Mouse (Mus musculus) intestine, embryonic 14.5 days (tissue): ENCODE results near the gene Lpar1. TPM values are rescaled to one million over a fixed set of nuclear protein-coding genes. Genes with fewer than 3 reads are reported as not detected.
A peak's percentile ranks its signal among the peaks of the same experiment; 100 is the strongest.

Source experiments
- ATAC-seq: fragments of 200-750 bp; cut with Nextera tagmentation; replicated peaks from 2 replicates; pipeline ENCODE4 v1.8.0; 2017; ENCODE audit warnings: low read depth, moderate number of reproducible peaks, moderate TSS enrichment, moderate library complexity; ENCODE audit not compliant: low FRiP score, low TSS enrichment
- DNase-seq: peaks from one replicate; pipeline ENCODE4 v3.0.0-alpha.2; 2018; ENCODE audit warnings: low spot score
- H3K27ac ChIP-seq: fragments of 300-500 bp; sonication (generic); 2 replicates; pipeline ENCODE4 v1.5.1; 2014; ENCODE audit warnings: low read depth, mild to moderate bottlenecking, control low read depth
- H3K27me3 ChIP-seq: fragments of 300-500 bp; sonication (generic); replicated peaks from 2 replicates; pipeline ENCODE4 v1.6.1; 2014; ENCODE audit warnings: low read length, control low read depth; ENCODE audit not compliant: control insufficient read depth, insufficient read depth
- H3K36me3 ChIP-seq: fragments of 300-500 bp; sonication (generic); 2 replicates; pipeline ENCODE4 v1.6.1; 2014; ENCODE audit warnings: low read length, control low read depth; ENCODE audit not compliant: control insufficient read depth, insufficient read depth
- H3K4me1 ChIP-seq: fragments of 300-500 bp; sonication (generic); replicated peaks from 2 replicates; pipeline ENCODE4 v1.6.1; 2014; ENCODE audit warnings: low read length, control low read depth, mixed read lengths; ENCODE audit not compliant: control insufficient read depth, insufficient read depth
- H3K4me2 ChIP-seq: fragments of 300-500 bp; sonication (generic); 2 replicates; pipeline ENCODE4 v1.6.1; 2014; ENCODE audit warnings: low read length
- H3K4me3 ChIP-seq: fragments of 300-500 bp; sonication (generic); 2 replicates; pipeline ENCODE4 v1.5.1; 2014; ENCODE audit warnings: low read depth, low read length, control low read depth, mixed read lengths
- H3K9ac ChIP-seq: fragments of 300-500 bp; sonication (generic); 2 replicates; pipeline ENCODE4 v1.6.1; 2014; ENCODE audit warnings: mild to moderate bottlenecking, low read length
- H3K9me3 ChIP-seq: fragments of 300-500 bp; sonication (generic); 2 replicates; pipeline ENCODE4 v1.6.1; 2016; ENCODE audit warnings: low read length, control low read depth; ENCODE audit not compliant: control insufficient read depth
- WGBS: fragments of 180-500 bp; shearing (Covaris S2); extraction: QIAGEN DNeasy Blood & Tissue Kit; methylation state at CpG from one replicate; pipeline ENCODE4 v1.1.7; 2014; 5-methylcytosine and 5-hydroxymethylcytosine counted together
- polyA plus RNA-seq: library from polyadenylated mRNA; unstranded; fragments of >200 nt; fragmentation: Nextera tagmentation; extraction: Ambion mirVana; gene quantifications from 2 replicates; pipeline ENCODE4 v1.2.1, GENCODE M21; 2014

The Lpar1 gene
- polyA plus RNA-seq, 1 experiment from 2014 or later: 57.0 TPM

DNA sequence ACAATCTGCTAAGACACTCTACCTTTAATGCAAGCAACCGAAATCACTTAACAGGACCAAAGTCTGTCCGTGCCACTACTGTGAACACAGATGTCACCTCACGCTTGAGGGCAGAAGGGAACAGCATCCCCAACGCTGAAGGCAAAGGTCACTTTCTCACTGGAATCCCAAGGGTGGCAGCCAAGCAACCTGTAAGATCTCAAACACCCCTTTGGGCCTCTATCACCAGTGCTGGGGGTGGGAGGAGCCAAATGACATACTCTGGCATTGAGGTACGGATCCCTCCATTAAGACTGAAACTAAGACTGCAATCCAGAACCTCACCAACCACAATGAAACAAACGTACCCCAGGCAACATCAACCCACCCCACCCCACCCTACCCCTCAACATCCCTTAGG, 55.0 kb downstream of the Lpar1 start:
- Histone ChIP-seq H3K36me3 (peaks cover 24% of the 10 kb centered on the region), H3K9ac (no peak overlapping the region), H3K27me3 (no peaks in the 10 kb centered on the region), H3K27ac (no peak overlapping the region), H3K9me3 (no peaks in the 10 kb centered on the region), H3K4me3 (no peak overlapping the region), H3K4me2 (no peak overlapping the region), H3K4me1 (peaks cover 25% of the 10 kb centered on the region)
- peak; percentile 52 for DNase-seq
- 67% methylated on average over 6 of the region's 6 CpGs for WGBS
- no peak for ATAC-seq

- Histone ChIP-seq H3K4me2 (peak overlapping the region; percentile 11; the same call in 1 of the 2 replicates), H3K4me3 (no peak overlapping the region), H3K36me3 (peaks cover 10% of the 10 kb centered on the region; the same call in 1 of the 2 replicates), H3K9me3 (no peaks in the 10 kb centered on the region), H3K27ac (peak overlapping the region; percentile 2; the same call in 1 of the 2 replicates), H3K4me1 (peaks cover 25% of the 10 kb centered on the region), H3K9ac (no peak overlapping the region), H3K27me3 (no peaks in the 10 kb centered on the region)
- ATAC-seq: peak; percentile 49; the same call in 1 of the 2 replicates
- 32% methylated on average over 4 of the region's 4 CpGs for WGBS
- no peak for DNase-seq
These were observed 56.4 kb downstream of the Lpar1 start for GRCm38 (mm10) chr4:58497284-58497683.

DNA sequence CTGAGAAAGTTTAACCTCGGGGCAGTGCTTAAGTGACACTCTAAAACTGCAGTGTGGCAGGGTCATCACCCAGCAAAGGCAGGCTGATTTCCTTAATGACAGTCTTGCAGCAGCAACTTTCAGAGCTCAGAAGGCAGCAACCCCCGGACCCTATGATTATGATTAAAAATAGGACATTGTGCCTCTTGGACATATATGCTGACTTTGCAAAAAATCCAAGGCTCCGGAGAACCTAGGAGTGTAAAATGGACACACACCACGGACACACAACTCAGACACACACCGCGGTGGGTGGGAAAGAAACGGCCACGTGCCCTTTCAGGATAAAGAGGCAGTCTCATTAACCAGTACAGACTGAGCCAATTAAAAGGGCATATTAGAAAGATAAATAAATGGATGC, 57.0 kb downstream of the Lpar1 start:
- 0 out of 2 replicates have a peak, but pooled peaks have one; percentile 45 for ATAC-seq
- Histone ChIP-seq H3K4me2 (peak overlapping the region; percentile 11; the same call in 1 of the 2 replicates), H3K27ac (peak overlapping the region; percentile 9; the same call in 1 of the 2 replicates), H3K36me3 (0 out of 2 replicates have a peak, but pooled peaks cover 5% of the 10 kb centered on the region), H3K9me3 (no peaks in the 10 kb centered on the region), H3K4me1 (peaks cover 27% of the 10 kb centered on the region), H3K9ac (no peak overlapping the region), H3K27me3 (no peaks in the 10 kb centered on the region), H3K4me3 (no peak overlapping the region)
- 38% methylated on average over 8 of the region's 8 CpGs for WGBS
- DNase-seq: no peak

DNA sequence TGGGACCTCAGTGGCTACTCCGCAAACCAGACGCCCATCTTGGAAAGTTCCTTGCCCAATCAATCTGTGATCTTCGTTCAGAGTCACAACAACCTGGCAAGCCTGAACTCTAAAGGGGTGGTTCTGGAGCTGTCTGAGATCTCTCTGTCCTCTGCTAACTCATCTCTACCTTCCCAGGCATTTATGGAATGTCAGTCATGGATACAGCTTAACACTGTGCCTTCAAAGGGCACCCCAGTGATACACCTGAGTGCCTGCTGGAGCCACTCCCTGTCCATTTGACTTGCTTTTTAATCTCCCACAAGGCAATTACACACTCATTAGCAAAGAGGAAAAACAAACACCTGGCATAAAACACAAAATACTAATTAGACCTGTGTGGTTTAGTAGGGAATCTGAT, 62.0 kb downstream of the Lpar1 start:
- no peak overlapping the region for H3K4me2 ChIP-seq
- no peak for DNase-seq
- H3K9me3 ChIP-seq: no peaks in the 10 kb centered on the region
- ATAC-seq: no peak
- peaks cover 16% of the 10 kb centered on the region for H3K4me1 ChIP-seq
- 67% methylated on average over 3 of the region's 3 CpGs for WGBS
- no peak overlapping the region for H3K9ac ChIP-seq
- no peaks in the 10 kb centered on the region for H3K27me3 ChIP-seq
- 0 out of 2 replicates have a peak, but pooled peaks cover 3% of the 10 kb centered on the region for H3K36me3 ChIP-seq
- H3K4me3 ChIP-seq: no peak overlapping the region
- no peak overlapping the region for H3K27ac ChIP-seq

DNA sequence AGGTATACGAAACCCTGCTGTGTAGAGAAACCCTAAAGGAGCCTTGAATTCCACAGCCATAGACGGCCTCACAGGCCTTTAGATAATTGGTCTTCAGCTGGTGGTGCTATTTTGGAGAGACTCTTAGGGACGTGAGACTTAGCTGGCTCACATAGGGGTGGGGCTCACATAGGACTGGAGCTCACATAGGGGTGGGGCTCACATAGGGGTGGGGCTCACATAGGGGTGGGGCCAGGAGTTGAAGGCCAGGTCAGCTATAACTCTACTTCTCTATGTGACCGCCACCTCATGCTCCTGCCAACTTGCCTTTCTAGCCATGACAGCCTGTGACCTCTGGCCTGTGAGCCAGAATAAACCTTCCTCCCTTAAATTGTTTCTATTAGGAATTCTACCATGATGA, 63.3 kb downstream of the Lpar1 start:
- Histone ChIP-seq H3K27me3 (no peaks in the 10 kb centered on the region), H3K27ac (no peak overlapping the region), H3K4me2 (no peak overlapping the region), H3K4me3 (no peak overlapping the region), H3K9ac (no peak overlapping the region), H3K9me3 (no peaks in the 10 kb centered on the region), H3K36me3 (peaks cover 15% of the 10 kb centered on the region), H3K4me1 (peaks cover 9% of the 10 kb centered on the region; the same call in 1 of the 2 replicates)
- WGBS: 85% methylated on average over 4 of the region's 4 CpGs
- DNase-seq (no peak), ATAC-seq (no peak)

- 89% methylated on average over 1 of the region's 1 CpGs for WGBS
- Histone ChIP-seq H3K36me3 (peaks cover 25% of the 10 kb centered on the region), H3K4me1 (no peaks in the 10 kb centered on the region), H3K4me3 (no peak overlapping the region), H3K9me3 (no peaks in the 10 kb centered on the region), H3K9ac (no peak overlapping the region), H3K27me3 (no peaks in the 10 kb centered on the region), H3K27ac (no peak overlapping the region), H3K4me2 (no peak overlapping the region)
- ATAC-seq (no peak), DNase-seq (no peak)
These were observed 75.1 kb downstream of the Lpar1 start for GRCm38 (mm10) chr4:58478564-58478963.

- no peaks in the 10 kb centered on the region for H3K27me3 ChIP-seq
- no peak for DNase-seq
- no peak overlapping the region for H3K4me3 ChIP-seq
- H3K27ac ChIP-seq: no peak overlapping the region
- H3K9ac ChIP-seq: no peak overlapping the region
- 94% methylated on average over 8 of the region's 8 CpGs for WGBS
- no peaks in the 10 kb centered on the region for H3K4me1 ChIP-seq
- ATAC-seq: no peak
- no peaks in the 10 kb centered on the region for H3K9me3 ChIP-seq
- H3K36me3 ChIP-seq: peaks cover 21% of the 10 kb centered on the region; the same call in 1 of the 2 replicates
- no peak overlapping the region for H3K4me2 ChIP-seq
These were observed 76.0 kb downstream of the Lpar1 start for GRCm38 (mm10) chr4:58477691-58478090.

- H3K36me3 ChIP-seq: 0 out of 2 replicates have a peak, but pooled peaks cover 8% of the 10 kb centered on the region
- H3K9ac ChIP-seq: no peak overlapping the region
- H3K4me3 ChIP-seq: no peak overlapping the region
- no peak overlapping the region for H3K4me2 ChIP-seq
- no peaks in the 10 kb centered on the region for H3K4me1 ChIP-seq
- no peaks in the 10 kb centered on the region for H3K27me3 ChIP-seq
- no peak overlapping the region for H3K27ac ChIP-seq
- 77% methylated on average over 4 of the region's 4 CpGs for WGBS
- ATAC-seq: no peak
- DNase-seq: no peak
- H3K9me3 ChIP-seq: no peaks in the 10 kb centered on the region
These were observed 82.3 kb downstream of the Lpar1 start for GRCm38 (mm10) chr4:58471203-58471910.
